Mouse (Mus musculus) lung, embryonic 16.5 days (tissue): ENCODE results near the gene Mob1a. TPM values are rescaled to one million over a fixed set of nuclear protein-coding genes. Genes with fewer than 3 reads are reported as not detected.

Source experiments
- ATAC-seq: fragments of 200-750 bp; cut with Nextera tagmentation; 2 replicates; pipeline ENCODE4 v1.8.0; 2017; ENCODE audit warnings: low read depth, mild to moderate bottlenecking, moderate library complexity
- H3K27ac ChIP-seq: fragments of 300-500 bp; sonication (generic); 2 replicates; pipeline ENCODE4 v1.5.1; 2014; ENCODE audit warnings: mild to moderate bottlenecking, control low read depth, low read length
- H3K27me3 ChIP-seq: fragments of 300-500 bp; sonication (generic); 2 replicates; pipeline ENCODE4 v1.6.1; 2014; ENCODE audit warnings: low read depth, low read length, mixed read lengths; ENCODE audit not compliant: control insufficient read depth, insufficient read depth
- H3K36me3 ChIP-seq: fragments of 300-500 bp; sonication (generic); 2 replicates; pipeline ENCODE4 v1.6.1; 2014; ENCODE audit warnings: low read length; ENCODE audit not compliant: control insufficient read depth, insufficient read depth
- H3K4me1 ChIP-seq: fragments of 300-500 bp; sonication (generic); replicated peaks from 2 replicates; pipeline ENCODE4 v1.6.1; 2014; ENCODE audit warnings: low read length, mixed read lengths; ENCODE audit not compliant: control insufficient read depth, insufficient read depth
- H3K4me2 ChIP-seq: fragments of 300-500 bp; sonication (generic); 2 replicates; pipeline ENCODE4 v1.6.1; 2014; ENCODE audit warnings: low read depth, low read length, control low read depth
- H3K4me3 ChIP-seq: fragments of 300-500 bp; sonication (generic); 2 replicates; pipeline ENCODE4 v1.5.1; 2014; ENCODE audit warnings: mild to moderate bottlenecking, low read length, control low read depth
- H3K9ac ChIP-seq: fragments of 300-500 bp; sonication (generic); 2 replicates; pipeline ENCODE4 v1.6.1; 2014; ENCODE audit warnings: low read length, control low read depth
- H3K9me3 ChIP-seq: fragments of 300-500 bp; sonication (generic); 2 replicates; pipeline ENCODE4 v1.6.1; 2016; ENCODE audit warnings: low read length; ENCODE audit not compliant: control insufficient read depth
- WGBS: fragments of 180-500 bp; shearing (Covaris S2); extraction: QIAGEN DNeasy Blood & Tissue Kit; methylation state at CpG from one replicate; pipeline ENCODE4 v1.1.7; 2014; 5-methylcytosine and 5-hydroxymethylcytosine counted together
- polyA plus RNA-seq: library from polyadenylated mRNA; unstranded; fragments of >200 nt; fragmentation: Nextera tagmentation; extraction: Ambion mirVana; gene quantifications from 2 replicates; pipeline ENCODE4 v1.2.1, GENCODE M21; 2015

The Mob1a gene
- polyA plus RNA-seq, 1 experiment from 2014 or later, result 72.6 TPM

- Histone ChIP-seq H3K9ac (no peak overlapping the region), H3K9me3 (no peaks in the 10 kb centered on the region), H3K27ac (no peak overlapping the region), H3K27me3 (no peaks in the 10 kb centered on the region), H3K36me3 (peaks cover 30% of the 10 kb centered on the region), H3K4me1 (no peaks in the 10 kb centered on the region), H3K4me2 (no peak overlapping the region), H3K4me3 (no peak overlapping the region)
- no peak for ATAC-seq
- 84% methylated on average over 12 of the region's 12 CpGs for WGBS
Measured at GRCm38 (mm10) chr6:83363075-83363474, 37.3 kb downstream of the Mob1a start.

GRCm38 (mm10) chr6:83370316-83370965 is 44.6 kb downstream of the Mob1a start:
- Histone ChIP-seq H3K4me1 (no peaks in the 10 kb centered on the region), H3K9me3 (no peaks in the 10 kb centered on the region), H3K27me3 (no peaks in the 10 kb centered on the region), H3K4me3 (no peak overlapping the region), H3K9ac (no peak overlapping the region), H3K36me3 (peaks cover 70% of the 10 kb centered on the region), H3K4me2 (no peak overlapping the region), H3K27ac (no peak overlapping the region)
- WGBS, result 86% methylated on average over 21 of the region's 21 CpGs
- no peak for ATAC-seq

GRCm38 (mm10) chr6:83371350-83371749 is 45.5 kb downstream of the Mob1a start:
- Histone ChIP-seq H3K4me2 (no peak overlapping the region), H3K36me3 (peaks cover 71% of the 10 kb centered on the region), H3K9ac (no peak overlapping the region), H3K4me1 (no peaks in the 10 kb centered on the region), H3K9me3 (no peaks in the 10 kb centered on the region), H3K27me3 (no peaks in the 10 kb centered on the region), H3K4me3 (no peak overlapping the region), H3K27ac (no peak overlapping the region)
- no peak for ATAC-seq
- WGBS, result 83% methylated on average over 3 of the region's 3 CpGs

- H3K9me3 ChIP-seq, result no peaks in the 10 kb centered on the region
- H3K9ac ChIP-seq, result no peak overlapping the region
- H3K36me3 ChIP-seq, result peaks cover 64% of the 10 kb centered on the region
- H3K4me3 ChIP-seq, result no peak overlapping the region
- ATAC-seq, result no peak
- WGBS, result 78% methylated on average over 9 of the region's 9 CpGs
- no peaks in the 10 kb centered on the region for H3K27me3 ChIP-seq
- H3K4me1 ChIP-seq, result no peaks in the 10 kb centered on the region
- H3K4me2 ChIP-seq, result no peak overlapping the region
- no peak overlapping the region for H3K27ac ChIP-seq
Measured at GRCm38 (mm10) chr6:83373704-83374300, 48.0 kb downstream of the Mob1a start.

GRCm38 (mm10) chr6:83381510-83382491 is 56.0 kb downstream of the Mob1a start:
- 78% methylated on average over 10 of the region's 10 CpGs for WGBS
- Histone ChIP-seq H3K4me1 (no peaks in the 10 kb centered on the region), H3K9ac (no peak overlapping the region), H3K4me3 (no peak overlapping the region), H3K9me3 (no peaks in the 10 kb centered on the region), H3K27me3 (no peaks in the 10 kb centered on the region), H3K4me2 (no peak overlapping the region), H3K36me3 (peaks cover 60% of the 10 kb centered on the region), H3K27ac (no peak overlapping the region)
- no peak for ATAC-seq

- H3K9me3 ChIP-seq, result no peaks in the 10 kb centered on the region
- H3K4me3 ChIP-seq, result no peak overlapping the region
- no peak overlapping the region for H3K27ac ChIP-seq
- WGBS, result 85% methylated on average over 9 of the region's 9 CpGs
- H3K27me3 ChIP-seq, result no peaks in the 10 kb centered on the region
- no peaks in the 10 kb centered on the region for H3K4me1 ChIP-seq
- no peak overlapping the region for H3K9ac ChIP-seq
- no peak overlapping the region for H3K4me2 ChIP-seq
- H3K36me3 ChIP-seq, result peaks cover 32% of the 10 kb centered on the region
- ATAC-seq, result no peak
Measured at GRCm38 (mm10) chr6:83385569-83386090, 59.8 kb downstream of the Mob1a start.

- no peak overlapping the region for H3K9ac ChIP-seq
- 62% methylated on average over 8 of the region's 8 CpGs for WGBS
- H3K27ac ChIP-seq, result peak overlapping the region; percentile 34
- no peak overlapping the region for H3K4me2 ChIP-seq
- H3K4me3 ChIP-seq, result no peak overlapping the region
- 0 out of 2 replicates have a peak, but pooled peaks have one; percentile 31 for ATAC-seq
- H3K9me3 ChIP-seq, result no peaks in the 10 kb centered on the region
- peaks cover 6% of the 10 kb centered on the region; the same call in 1 of the 2 replicates for H3K4me1 ChIP-seq
- no peaks in the 10 kb centered on the region for H3K27me3 ChIP-seq
- H3K36me3 ChIP-seq, result peaks cover 21% of the 10 kb centered on the region
Measured at GRCm38 (mm10) chr6:83392166-83392780, 66.5 kb downstream of the Mob1a start.
